13 mouse cellular contexts compared by ENCODE assay signal in genomic region chr17:27577468-27577867, GRCm38 (mm10). TPM values are rescaled to one million over a fixed set of nuclear protein-coding genes. Genes with fewer than 3 reads are reported as not detected.
DNase-seq lines count a peak whose midpoint lies in the region; ATAC-seq and TF ChIP-seq lines count a peak whose summit lies in the region.
"Had no signal": no experiment of that assay in that cellular context is flagged by ENCODE, and none has a peak within 500 bp of the region (broad histone marks: within the 10 kb centered on the region; RNA-seq: fewer than 3 reads in every experiment).

No protein-coding gene starts in this region.

- 75% methylated on average over 6 of the region's 6 CpGs for WGBS in lung, embryonic 14.5 days

- H3K27me3 ChIP-seq in lung, embryonic 14.5 days (ENCODE audit: insufficient read depth, low read length): no peaks in the 10 kb centered on the region
- H3K27me3 ChIP-seq: forebrain, embryonic 15.5 days had no signal

- no peaks in the 10 kb centered on the region for H3K9me3 ChIP-seq in lung, embryonic 14.5 days (ENCODE audit: low read depth, low read length)
- H3K9me3 ChIP-seq: forebrain, embryonic 15.5 days had no signal

- peaks cover 5% of the 10 kb centered on the region; the same call in 1 of the 2 replicates for H3K4me1 ChIP-seq in lung, embryonic 14.5 days (ENCODE audit: insufficient read depth)

- H3K36me3 ChIP-seq in lung, embryonic 14.5 days (ENCODE audit: insufficient read depth): peaks cover 70% of the 10 kb centered on the region

- peak; percentile 56 for TF ChIP-seq CTCF in lung, embryonic 14.5 days (IDR thresholded peaks at IDR 0.05; ENCODE audit: low read depth)

- H3K4me2 ChIP-seq in lung, embryonic 14.5 days: no peak overlapping the region
- H3K4me2 ChIP-seq: forebrain, embryonic 15.5 days had no signal

- no peak overlapping the region for H3K4me3 ChIP-seq in lung, embryonic 14.5 days (ENCODE audit: low read depth, low read length)
- H3K4me3 ChIP-seq: forebrain, embryonic 15.5 days had no signal

- ATAC-seq in lung, embryonic 14.5 days (ENCODE audit: insufficient read depth): 0 out of 2 replicates have a peak, but pooled peaks have one; percentile 38
- peak; percentile 51; the same call in 1 of the 2 replicates for ATAC-seq in common myeloid progenitor, adult 5-6 weeks (replicated peaks; ENCODE audit: low read depth, poor library complexity, severe bottlenecking)
- ATAC-seq: forebrain, embryonic 15.5 days had no signal

- H3K9ac ChIP-seq in lung, embryonic 14.5 days: no peak overlapping the region
- H3K9ac ChIP-seq: forebrain, embryonic 15.5 days had no signal

- intact Hi-C loops in heart, postnatal 14 days (cut with DNase I): no loop called here

- peak; percentile 53 for DNase-seq in heart, postnatal 4 days
- DNase-seq in heart, postnatal 14 days: no peak
- DNase-seq in lung, embryonic 14.5 days: peak; percentile 52
- no peak for DNase-seq in lung, postnatal 25 days (ENCODE audit: low spot score)
- peak; percentile 35 for DNase-seq in MN1 (ENCODE audit: low spot score)
- no peak for DNase-seq in adrenal gland, postnatal 10 days
- no peak for DNase-seq in testis, postnatal 10 days (ENCODE audit: low spot score)
- DNase-seq: cerebellum, adult 9-10 months had no signal

- no peak overlapping the region for H3K27ac ChIP-seq in lung, embryonic 14.5 days (ENCODE audit: low read depth)
- H3K27ac ChIP-seq: forebrain, embryonic 15.5 days had no signal

RNA-seq across cellular contexts. Expression of gene AI413582, which starts 11.9 kb away (rescaled TPM):
- total RNA-seq in heart, postnatal 4 days (2021): 1 to 10 TPM; 8.7 to 8.8 TPM
- 10 to 100 TPM in 1 of 2 experiments, 1 to 10 TPM in 1; 10.0 to 10.4 TPM for total RNA-seq in heart, postnatal 14 days (2021)
- polyA plus RNA-seq in lung, embryonic 14.5 days (2014; fragmentation: Nextera tagmentation; extraction: Ambion mirVana): 17.6 and 21.8 TPM in 2 replicates
- 19.0 and 22.6 TPM in 2 replicates for total RNA-seq in common myeloid progenitor, adult 5-6 weeks (2017)
- total RNA-seq in adrenal gland, postnatal 10 days (2021): 10 to 100 TPM; 10.8 to 15.5 TPM

RNA-seq across cellular contexts. Expression of gene Hmga1, which starts 21.2 kb away (rescaled TPM):
- total RNA-seq in heart, postnatal 4 days (2021): 10 to 100 TPM; 54.8 to 59.1 TPM
- total RNA-seq in heart, postnatal 14 days (2021): 10 to 100 TPM; 37.1 to 38.2 TPM
- 295 and 329 TPM in 2 replicates for polyA plus RNA-seq in lung, embryonic 14.5 days (2014; fragmentation: Nextera tagmentation; extraction: Ambion mirVana)
- 141 and 203 TPM in 2 replicates for total RNA-seq in common myeloid progenitor, adult 5-6 weeks (2017)
- total RNA-seq in adrenal gland, postnatal 10 days (2021): 10 to 100 TPM; 27.0 to 29.5 TPM

RNA-seq across cellular contexts. Expression of gene Nudt3, which starts 45.8 kb away (rescaled TPM):
- total RNA-seq in heart, postnatal 4 days (2021): 100 to 1,000 TPM; 340 to 371 TPM
- total RNA-seq in heart, postnatal 14 days (2021): 100 to 1,000 TPM; 320 to 341 TPM
- 30.5 and 34.4 TPM in 2 replicates for polyA plus RNA-seq in lung, embryonic 14.5 days (2014; fragmentation: Nextera tagmentation; extraction: Ambion mirVana)
- 113 TPM in 2 replicates for total RNA-seq in common myeloid progenitor, adult 5-6 weeks (2017)
- total RNA-seq in adrenal gland, postnatal 10 days (2021): 100 to 1,000 TPM; 166 to 171 TPM

RNA-seq across cellular contexts. Expression of gene Grm4, which starts 56.3 kb away (rescaled TPM):
- under 1 TPM in 1 of 2 experiments, not detected in 1; 0.07 TPM for total RNA-seq in heart, postnatal 4 days (2021)
- under 1 TPM; 0.15 to 0.19 TPM for total RNA-seq in heart, postnatal 14 days (2021)
- 0.05 and 0.11 TPM in 2 replicates for polyA plus RNA-seq in lung, embryonic 14.5 days (2014; fragmentation: Nextera tagmentation; extraction: Ambion mirVana)
- 0.05 TPM in 1 of 2 replicates, not detected in the other for total RNA-seq in common myeloid progenitor, adult 5-6 weeks (2017)
- total RNA-seq in adrenal gland, postnatal 10 days (2021): 1 to 10 TPM; 1.9 to 3.5 TPM
- total RNA-seq: megakaryocyte-erythroid progenitor cell, adult 5-6 weeks had no signal

RNA-seq across cellular contexts. Expression of gene RPS10-NUDT3, which starts 57.6 kb away (rescaled TPM):
- not detected for total RNA-seq in heart, postnatal 4 days (2021)
- not detected for total RNA-seq in heart, postnatal 14 days (2021)
- not detected in 2 replicates for polyA plus RNA-seq in lung, embryonic 14.5 days (2014; fragmentation: Nextera tagmentation; extraction: Ambion mirVana)
- not detected in 2 replicates for total RNA-seq in common myeloid progenitor, adult 5-6 weeks (2017)
- total RNA-seq in adrenal gland, postnatal 10 days (2021): 1 to 10 TPM in 1 of 2 experiments, not detected in 1; 1.2 TPM
- total RNA-seq: left cerebral cortex, postnatal 14 days; megakaryocyte-erythroid progenitor cell, adult 5-6 weeks had no signal
- polyA plus RNA-seq: forebrain, embryonic 15.5 days; heart, embryonic 16.5 days had no signal

Comparison
In these comparisons a context has a peak if more than half of its experiments do, and no peak if none do; other contexts are left out.
1. DNase-seq: peak in heart, postnatal 4 days (single experiment), lung, embryonic 14.5 days (single experiment) and MN1 (single experiment); none in heart, postnatal 14 days (0 of 2), lung, postnatal 25 days (single experiment), adrenal gland, postnatal 10 days (single experiment) and testis, postnatal 10 days (single experiment).